Comparison of ENCODE assay signal across 26 mouse cellular contexts in the genomic region with DNA sequence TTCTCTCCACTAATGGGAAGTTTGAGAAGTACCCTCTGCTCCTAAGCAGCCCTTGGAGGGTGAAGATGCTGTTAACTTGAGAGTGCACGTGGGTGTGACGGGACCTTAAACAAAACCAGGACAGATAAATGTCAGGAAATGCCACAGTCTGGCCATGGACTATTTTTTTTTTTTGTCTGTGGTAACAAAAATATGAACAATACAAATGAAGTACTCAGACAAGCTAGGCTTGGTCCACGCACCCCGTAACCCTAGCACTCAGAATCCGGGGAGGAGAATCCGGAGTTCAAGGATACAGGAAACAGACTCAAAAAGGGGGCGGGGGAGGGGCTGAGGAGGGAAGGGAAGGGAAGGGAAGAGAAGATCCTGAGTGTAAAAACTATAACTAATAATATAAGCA. TPM values are rescaled to one million over a fixed set of nuclear protein-coding genes. Genes with fewer than 3 reads are reported as not detected.
DNase-seq lines count a peak whose midpoint lies in the region; ATAC-seq lines count a peak whose summit lies in the region.
"Had no signal": no experiment of that assay in that cellular context is flagged by ENCODE, and none has a peak within 500 bp of the region (broad histone marks: within the 10 kb centered on the region; RNA-seq: fewer than 3 reads in every experiment).

No protein-coding gene starts in this region.

- peak; percentile 87 for DNase-seq in heart, adult 11 months
- DNase-seq in heart, postnatal 10 days, result no peak
- DNase-seq in kidney, adult 11 months, result no peak
- DNase-seq in kidney, postnatal 14 days, result peak; percentile 31
- DNase-seq in kidney, postnatal 10 days, result no peak
- DNase-seq in left cerebral cortex, adult 11 months (ENCODE audit: low spot score), result no peak
- DNase-seq: adrenal gland, adult 8-10 months; adrenal gland, postnatal 25 days; cerebellum, adult 11 months; cerebellum, adult 2 months; cerebellum, adult 9-11 months; cerebellum, postnatal 25 days; forebrain, postnatal 0 days; gastrocnemius, postnatal 10 days; gastrocnemius, postnatal 36 days; heart, postnatal 36 days had no signal

- no peaks in the 10 kb centered on the region for H3K27me3 ChIP-seq in kidney, embryonic 15.5 days
- H3K27me3 ChIP-seq: embryonic facial prominence, embryonic 12.5 days; embryonic facial prominence, embryonic 15.5 days; hindbrain, embryonic 13.5 days had no signal

- H3K9me3 ChIP-seq in kidney, embryonic 15.5 days (replicated peaks), result no peaks in the 10 kb centered on the region
- H3K9me3 ChIP-seq: embryonic facial prominence, embryonic 12.5 days; embryonic facial prominence, embryonic 15.5 days; hindbrain, embryonic 10.5 days; hindbrain, embryonic 13.5 days had no signal

- H3K36me3 ChIP-seq in kidney, embryonic 15.5 days, result no peaks in the 10 kb centered on the region
- H3K36me3 ChIP-seq: embryonic facial prominence, embryonic 12.5 days; embryonic facial prominence, embryonic 15.5 days; hindbrain, embryonic 10.5 days; hindbrain, embryonic 13.5 days had no signal

- peak overlapping the region; percentile 93 for H3K27ac ChIP-seq in kidney, embryonic 15.5 days
- H3K27ac ChIP-seq: embryonic facial prominence, embryonic 12.5 days; embryonic facial prominence, embryonic 15.5 days; hindbrain, embryonic 10.5 days; hindbrain, embryonic 13.5 days had no signal

- no peak for ATAC-seq in kidney, embryonic 15.5 days (replicated peaks; ENCODE audit: low FRiP score)
- ATAC-seq: CD4-positive, CD25-positive, alpha-beta regulatory T cell, adult 4 months; forebrain, embryonic 14.5 days; forebrain, postnatal 0 days; hindbrain, embryonic 16.5 days had no signal

- H3K4me3 ChIP-seq in kidney, embryonic 15.5 days (replicated peaks), result no peak overlapping the region
- H3K4me3 ChIP-seq: embryonic facial prominence, embryonic 12.5 days; embryonic facial prominence, embryonic 15.5 days; hindbrain, embryonic 10.5 days; hindbrain, embryonic 13.5 days had no signal

- intact Hi-C loops in heart, postnatal 10 days (cut with DNase I), result loop anchor here (2.0 kb wide), 1 partner anchor 53 kb away; no protein-coding TSS in a partner anchor

- no peak overlapping the region for H3K4me2 ChIP-seq in kidney, embryonic 15.5 days
- H3K4me2 ChIP-seq: embryonic facial prominence, embryonic 12.5 days; embryonic facial prominence, embryonic 15.5 days; heart, embryonic 11.5 days; hindbrain, embryonic 13.5 days had no signal

- H3K4me1 ChIP-seq in kidney, embryonic 15.5 days, result peaks cover 95% of the 10 kb centered on the region

- 44% methylated on average over 7 of the region's 7 CpGs for WGBS in kidney, embryonic 15.5 days

- H3K9ac ChIP-seq in kidney, embryonic 15.5 days, result no peak overlapping the region
- H3K9ac ChIP-seq: embryonic facial prominence, embryonic 12.5 days; embryonic facial prominence, embryonic 15.5 days; forebrain, postnatal 0 days; hindbrain, embryonic 13.5 days had no signal

RNA-seq across cellular contexts. Expression of gene Col4a2, which starts 56.9 kb away (rescaled TPM):
- 100 to 1,000 TPM; 697 to 713 TPM for total RNA-seq in heart, postnatal 10 days (2021)
- polyA plus RNA-seq in kidney, embryonic 15.5 days (2015; fragmentation: Nextera tagmentation; extraction: Ambion mirVana), result 108 and 116 TPM in 2 replicates
- polyA plus RNA-seq: CD4-positive, CD25-positive, alpha-beta regulatory T cell, adult 4 months had no signal

RNA-seq across cellular contexts. Expression of gene Col4a1, which starts 56.9 kb away (rescaled TPM):
- 1,000 to 10,000 TPM; 1,260 to 1,378 TPM for total RNA-seq in heart, postnatal 10 days (2021)
- polyA plus RNA-seq in kidney, embryonic 15.5 days (2015; fragmentation: Nextera tagmentation; extraction: Ambion mirVana), result 297 and 335 TPM in 2 replicates
- total RNA-seq: MEL had no signal

Comparison
In these comparisons a context has a peak if more than half of its experiments do, and no peak if none do; other contexts are left out.
1. DNase-seq: peak in heart, adult 11 months (single experiment) and kidney, postnatal 14 days (single experiment); none in heart, postnatal 10 days (0 of 2), kidney, adult 11 months (single experiment), kidney, postnatal 10 days (single experiment) and left cerebral cortex, adult 11 months (single experiment).